Mouse (Mus musculus): Measurements from ENCODE around the gene Slc22a12.

Gene Slc22a12

DNA sequence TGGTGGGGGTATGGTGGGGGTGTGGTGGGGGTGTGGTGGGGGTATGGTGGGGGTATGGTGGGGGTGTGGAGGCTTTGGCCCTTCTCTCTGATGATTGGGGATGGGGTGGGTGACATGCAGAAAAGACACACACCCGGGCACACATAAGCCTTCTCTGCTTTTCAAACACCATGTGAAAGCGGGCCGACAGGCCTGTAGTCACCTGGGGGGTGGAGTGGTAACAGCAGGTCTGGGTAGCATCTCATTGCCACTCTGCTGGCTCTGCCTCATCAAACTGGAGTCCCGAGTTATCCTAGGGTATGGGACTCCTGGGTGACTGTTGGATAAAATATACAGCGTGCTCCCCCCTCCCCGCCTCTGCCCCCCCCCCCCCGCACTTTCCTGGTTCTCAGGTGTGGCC, 48.8 kb downstream of the Slc22a12 start:
- DNase-seq (ENCODE audit: low spot score) = no peak

DNA sequence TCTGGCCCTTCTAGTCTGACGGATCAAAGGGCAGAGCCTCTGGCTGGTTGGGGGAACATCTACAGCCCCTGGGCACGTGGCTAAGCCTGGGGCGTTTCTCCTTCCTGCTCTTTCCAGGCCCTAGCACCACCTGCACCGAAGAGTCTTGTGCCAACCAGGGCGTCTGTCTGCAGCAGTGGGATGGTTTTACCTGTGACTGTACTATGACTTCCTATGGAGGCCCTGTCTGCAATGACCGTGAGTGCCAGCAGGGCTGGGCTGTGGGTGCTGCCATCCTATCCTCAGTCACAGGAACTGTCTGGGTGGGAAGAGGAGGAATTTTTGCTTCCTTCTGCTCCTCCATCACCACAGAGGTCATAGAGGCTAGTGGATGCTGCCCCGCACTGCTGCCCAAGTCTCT, 49.6 kb downstream of the Slc22a12 start:
- no peak for DNase-seq (ENCODE audit: low spot score)

DNA sequence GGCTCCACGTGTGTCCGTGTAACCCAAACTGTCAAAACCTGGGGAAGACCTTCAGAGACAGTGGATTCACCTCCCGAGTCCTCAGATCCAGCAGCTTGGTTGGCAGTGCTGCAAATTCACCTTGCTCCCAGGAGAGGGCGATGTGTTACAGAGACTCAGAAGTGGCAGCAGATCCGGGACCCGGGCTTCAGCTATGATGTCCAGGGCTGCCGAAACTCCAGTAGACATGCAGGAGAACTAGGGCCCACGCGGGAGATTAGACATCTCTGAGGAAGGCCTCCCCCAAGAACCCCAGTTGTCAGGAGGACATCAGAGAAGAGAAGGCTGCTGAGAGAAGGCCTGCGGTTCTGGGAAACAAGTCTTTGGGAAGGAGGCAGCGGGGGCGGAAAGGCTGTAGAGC, 50.7 kb downstream of the Slc22a12 start:
- peak; percentile 57 for DNase-seq (ENCODE audit: low spot score)

DNA sequence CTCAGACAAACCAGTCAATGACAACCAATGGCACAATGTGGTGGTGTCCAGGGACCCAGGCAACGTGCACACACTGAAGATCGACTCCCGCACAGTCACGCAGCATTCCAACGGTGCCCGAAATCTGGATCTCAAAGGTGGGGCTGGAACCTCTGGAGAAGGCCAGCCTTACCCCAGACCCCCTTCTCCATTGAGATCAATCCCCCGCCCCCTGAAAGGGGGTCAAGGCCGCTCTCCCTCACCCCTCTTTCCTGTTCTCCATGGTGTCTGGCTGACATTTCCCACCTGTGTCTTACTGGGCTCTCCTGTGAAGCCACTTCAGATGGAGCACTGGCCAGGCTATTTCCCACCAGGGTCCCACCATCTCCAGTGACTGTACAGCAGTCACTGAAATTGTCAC, 51.3 kb downstream of the Slc22a12 start:
- no peak for DNase-seq (ENCODE audit: low spot score)

DNA sequence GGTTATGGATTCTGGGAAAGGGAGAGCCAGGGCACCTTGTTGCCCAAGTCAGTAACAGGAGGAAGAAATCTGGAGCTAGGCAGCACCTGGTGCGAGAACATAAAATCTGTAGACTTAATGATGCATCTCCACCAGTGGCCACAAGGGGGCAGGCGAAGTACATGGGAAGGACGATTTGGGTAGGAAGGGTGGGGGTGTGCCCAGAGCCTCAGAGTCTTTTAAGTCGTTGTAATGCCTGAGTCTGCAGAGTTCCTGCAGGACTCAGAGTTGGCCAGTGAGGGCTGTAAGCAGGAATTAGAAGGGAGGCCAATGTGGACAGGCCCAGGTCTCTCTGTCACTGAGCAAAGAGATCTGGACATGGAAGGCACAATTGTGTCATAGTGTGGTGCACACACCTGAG, 53.8 kb downstream of the Slc22a12 start:
- DNase-seq (ENCODE audit: low spot score) = peak; percentile 77

All from ovary, postnatal 36 days (tissue).